Mouse (Mus musculus) hindbrain, embryonic 13.5 days (tissue): ENCODE measurements around the gene Clk2. TPM values are rescaled to one million over a fixed set of nuclear protein-coding genes. Genes with fewer than 3 reads are reported as not detected.

Experiments
- ATAC-seq: fragments of 200-750 bp; cut with Nextera tagmentation; 2 replicates; pipeline ENCODE4 v1.8.0; 2017; ENCODE audit warnings: moderate TSS enrichment; ENCODE audit not compliant: low FRiP score
- H3K27ac ChIP-seq: fragments of 300-500 bp; sonication (generic); 2 replicates; pipeline ENCODE4 v1.5.1; 2015; ENCODE audit warnings: inconsistent platforms, mild to moderate bottlenecking, moderate library complexity
- H3K27me3 ChIP-seq: fragments of 300-500 bp; sonication (generic); 2 replicates; pipeline ENCODE4 v1.6.1; 2015; ENCODE audit warnings: mild to moderate bottlenecking, inconsistent platforms
- H3K36me3 ChIP-seq: fragments of 300-500 bp; sonication (generic); 2 replicates; pipeline ENCODE4 v1.6.1; 2015; ENCODE audit warnings: mild to moderate bottlenecking, inconsistent platforms
- H3K4me1 ChIP-seq: fragments of 300-500 bp; sonication (generic); replicated peaks from 2 replicates; pipeline ENCODE4 v1.6.1; 2015; ENCODE audit warnings: inconsistent platforms
- H3K4me2 ChIP-seq: fragments of 300-500 bp; sonication (generic); 2 replicates; pipeline ENCODE4 v1.6.1; 2015; ENCODE audit warnings: inconsistent platforms, mild to moderate bottlenecking, moderate library complexity
- H3K4me3 ChIP-seq: fragments of 300-500 bp; sonication (generic); 2 replicates; pipeline ENCODE4 v1.5.1; 2015; ENCODE audit warnings: mild to moderate bottlenecking, inconsistent platforms
- H3K9ac ChIP-seq: fragments of 300-500 bp; sonication (generic); 2 replicates; pipeline ENCODE4 v1.6.1; 2015; ENCODE audit warnings: mild to moderate bottlenecking, inconsistent platforms
- H3K9me3 ChIP-seq: fragments of 300-500 bp; sonication (generic); 2 replicates; pipeline ENCODE4 v1.6.1; 2016; ENCODE audit warnings: inconsistent platforms
- WGBS: fragments of 180-500 bp; shearing (Covaris S2); methylation state at CpG from one replicate; pipeline ENCODE4 v1.1.7; 2015; 5-methylcytosine and 5-hydroxymethylcytosine counted together
- polyA plus RNA-seq: library from polyadenylated mRNA; unstranded; fragments of >200 nt; fragmentation: Nextera tagmentation; extraction: Ambion mirVana; gene quantifications from 2 replicates; pipeline ENCODE4 v1.2.1, GENCODE M21; 2015

Gene Clk2
- polyA plus RNA-seq, 1 experiment from 2014 or later: 24.5 TPM

DNA sequence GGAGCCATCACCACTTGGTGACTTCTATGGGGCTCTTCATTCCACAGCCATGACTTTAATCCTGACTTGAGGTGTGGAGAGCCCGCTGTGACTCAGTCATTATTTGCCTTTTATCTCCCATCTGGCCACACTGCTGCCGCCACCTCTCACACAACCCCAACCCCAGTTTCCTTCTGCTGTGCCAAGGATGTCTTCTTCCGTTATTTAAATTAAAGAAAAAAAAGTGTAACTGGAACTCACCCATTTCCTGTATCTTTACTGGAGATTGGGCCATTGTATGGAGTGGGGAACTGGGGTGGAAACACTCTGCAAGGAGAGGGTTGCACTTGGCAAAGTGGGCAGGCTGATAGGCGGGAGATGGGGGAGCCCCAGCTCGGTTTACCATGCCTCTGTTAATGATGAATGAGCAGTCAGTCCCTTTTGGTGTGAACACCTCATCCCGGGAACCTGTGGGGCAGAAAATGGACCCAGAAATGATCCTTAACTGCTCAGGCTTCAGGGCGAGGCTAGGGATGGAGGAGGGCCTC lies 18.0 kb downstream of the Clk2 start:
- 53% methylated on average over 7 of the region's 7 CpGs for WGBS
- H3K4me2 ChIP-seq: peak overlapping the region; percentile 95
- H3K9me3 ChIP-seq: no peaks in the 10 kb centered on the region
- ATAC-seq: peak; percentile 19; the same call in 1 of the 2 replicates
- peak overlapping the region; percentile 95 for H3K27ac ChIP-seq
- H3K4me1 ChIP-seq: peaks cover 58% of the 10 kb centered on the region
- peaks cover 42% of the 10 kb centered on the region for H3K36me3 ChIP-seq
- H3K27me3 ChIP-seq: 0 out of 2 replicates have a peak, but pooled peaks cover 6% of the 10 kb centered on the region
- H3K9ac ChIP-seq: peak overlapping the region; percentile 90
- H3K4me3 ChIP-seq: peak overlapping the region; percentile 65

DNA sequence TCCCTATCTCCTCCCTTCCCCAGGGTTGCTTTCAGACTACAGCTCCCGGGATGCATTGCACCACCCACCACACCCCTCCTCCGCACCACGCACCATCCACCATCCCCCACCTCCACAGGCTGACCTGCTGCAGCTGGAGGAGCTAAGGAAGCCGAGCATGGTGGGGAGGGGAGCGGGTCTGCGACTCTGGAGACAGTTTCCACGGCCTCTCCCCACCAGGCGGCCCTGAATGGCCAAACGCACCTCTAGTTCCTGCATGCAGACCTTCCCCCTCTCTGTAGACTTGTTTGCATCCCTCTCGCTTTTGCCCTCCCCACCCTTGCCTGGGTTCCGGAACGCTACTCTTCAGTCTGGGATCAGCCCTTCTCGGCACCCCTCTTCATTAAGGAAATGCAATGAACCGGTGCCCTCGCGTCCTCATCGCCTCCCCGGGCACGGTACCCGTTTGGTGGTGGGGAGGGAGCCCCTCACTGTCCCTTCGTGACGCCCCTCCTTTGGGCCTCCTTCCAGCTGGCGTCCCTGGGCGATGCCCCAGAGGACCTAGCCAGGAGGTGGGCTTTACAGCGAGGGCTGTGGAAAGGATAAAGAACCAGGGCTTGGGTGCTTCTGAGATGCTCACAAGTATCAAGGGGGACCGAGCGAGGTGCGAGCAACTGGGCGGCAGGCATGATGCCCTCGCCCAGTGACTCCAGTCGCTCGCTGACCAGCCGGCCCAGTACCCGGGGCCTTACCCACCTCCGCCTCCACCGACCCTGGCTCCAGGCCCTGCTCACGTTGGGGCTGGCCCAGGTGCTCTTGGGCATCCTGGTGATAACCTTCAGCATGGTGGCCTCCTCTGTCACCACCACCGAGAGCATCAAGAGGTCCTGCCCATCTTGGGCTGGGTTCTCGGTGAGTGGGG lies 18.7 kb downstream of the Clk2 start, which contains the start of gene Fam189b:
Fam189b (plus strand) TSS at position 86 of the 901 bp plus-strand sequence.
- Histone ChIP-seq H3K4me3 (peak within 1 kb of the TSS; percentile 65), H3K27ac (peak within 1 kb of the TSS; percentile 95), H3K4me2 (peak within 1 kb of the TSS; percentile 95), H3K4me1 (peaks cover 54% of the 10 kb centered on the region), H3K36me3 (peaks cover 49% of the 10 kb centered on the region), H3K9me3 (no peaks in the 10 kb centered on the region), H3K27me3 (0 out of 2 replicates have a peak, but pooled peaks cover 7% of the 10 kb centered on the region), H3K9ac (peak within 1 kb of the TSS; percentile 90)
- peak; percentile 93 for ATAC-seq
- 4% methylated on average over 39 of the region's 39 CpGs for WGBS

DNA sequence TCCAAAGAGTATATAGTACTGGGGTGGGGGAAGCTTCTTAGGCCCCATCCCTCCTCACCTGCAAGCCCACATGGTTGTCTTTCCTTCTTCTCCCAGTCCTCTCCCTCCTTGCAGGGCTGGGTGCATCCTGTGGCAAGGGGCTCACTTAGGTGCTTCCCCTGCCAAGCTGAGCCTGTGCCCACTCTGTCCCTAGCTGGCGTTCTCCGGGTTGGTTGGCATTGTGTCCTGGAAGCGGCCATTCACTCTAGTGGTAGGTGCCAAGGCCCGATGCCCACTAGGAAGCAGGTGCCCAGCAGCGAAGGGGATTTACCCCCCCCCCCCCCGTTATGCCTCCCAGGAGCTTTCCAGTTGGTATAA lies 19.3 kb downstream of the Clk2 start:
- Histone ChIP-seq H3K27ac (peak overlapping the region; percentile 95), H3K36me3 (peaks cover 53% of the 10 kb centered on the region), H3K4me1 (peaks cover 47% of the 10 kb centered on the region), H3K27me3 (0 out of 2 replicates have a peak, but pooled peaks cover 8% of the 10 kb centered on the region), H3K9ac (peak overlapping the region; percentile 90), H3K4me3 (peak overlapping the region; percentile 65), H3K9me3 (no peaks in the 10 kb centered on the region), H3K4me2 (peak overlapping the region; percentile 95)
- ATAC-seq: 0 out of 2 replicates have a peak, but pooled peaks have one; percentile 3
- 77% methylated on average over 6 of the region's 6 CpGs for WGBS

DNA sequence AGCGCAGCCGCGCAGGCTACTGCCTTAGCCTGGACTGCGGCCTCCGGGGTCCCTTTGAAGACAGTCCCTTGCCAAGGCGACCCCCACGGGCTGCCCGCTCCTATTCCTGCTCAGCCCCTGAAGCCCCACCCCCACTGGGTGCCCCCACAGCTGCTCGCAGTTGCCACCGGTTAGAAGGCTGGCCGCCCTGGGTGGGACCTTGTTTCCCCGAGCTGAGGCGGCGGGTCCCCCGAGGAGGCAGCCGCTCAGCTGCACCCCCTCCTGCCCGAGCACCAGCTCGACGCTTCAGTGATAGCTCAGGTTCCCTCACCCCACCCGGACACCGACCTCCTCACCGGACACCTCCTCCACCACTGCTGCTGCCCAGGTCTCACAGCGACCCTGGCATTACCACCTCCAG lies 22.6 kb downstream of the Clk2 start:
- Histone ChIP-seq H3K27ac (no peak overlapping the region), H3K4me1 (peaks cover 40% of the 10 kb centered on the region), H3K4me3 (no peak overlapping the region), H3K27me3 (0 out of 2 replicates have a peak, but pooled peaks cover 8% of the 10 kb centered on the region), H3K9ac (peak overlapping the region; percentile 39), H3K4me2 (no peak overlapping the region), H3K9me3 (no peaks in the 10 kb centered on the region), H3K36me3 (peaks cover 22% of the 10 kb centered on the region)
- WGBS: 32% methylated on average over 23 of the region's 23 CpGs
- no peak for ATAC-seq

DNA sequence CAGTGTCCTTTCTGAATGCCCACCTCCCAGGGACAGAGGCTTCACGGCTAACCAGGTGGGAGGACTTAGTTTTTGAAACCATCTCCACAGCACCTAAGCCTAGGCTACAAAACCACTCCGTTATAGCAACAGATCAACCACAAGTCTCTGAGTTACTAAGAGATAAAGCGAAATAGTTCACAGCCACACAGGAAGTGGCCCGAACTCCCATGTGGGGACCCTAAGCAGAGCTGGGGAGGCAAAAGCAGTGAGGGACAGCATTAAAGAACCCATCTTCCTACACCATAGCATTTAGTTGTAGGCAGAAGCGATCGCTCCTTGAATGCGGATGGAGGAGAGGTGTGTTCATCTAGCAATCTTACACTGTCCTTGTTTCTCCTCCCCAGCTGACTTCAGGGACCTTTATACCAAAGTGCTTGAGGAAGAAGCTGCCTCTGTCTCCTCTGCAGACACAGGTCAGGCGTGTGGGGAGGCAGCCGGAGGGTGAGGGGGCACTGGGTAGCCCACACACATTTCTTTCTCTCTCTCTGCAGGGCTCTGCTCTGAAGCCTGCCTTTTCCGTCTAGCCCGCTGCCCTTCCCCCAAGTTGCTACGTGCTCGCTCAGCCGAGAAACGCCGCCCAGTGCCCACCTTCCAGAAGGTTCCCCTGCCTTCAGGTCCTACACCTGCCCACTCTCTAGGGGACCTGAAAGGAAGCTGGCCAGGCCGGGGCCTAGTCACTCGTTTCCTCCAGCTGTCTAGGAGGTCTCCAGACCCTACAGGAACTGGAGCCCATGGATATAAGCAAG lies 23.3 kb downstream of the Clk2 start:
- H3K27me3 ChIP-seq: 0 out of 2 replicates have a peak, but pooled peaks cover 8% of the 10 kb centered on the region
- H3K4me2 ChIP-seq: no peak overlapping the region
- H3K36me3 ChIP-seq: peaks cover 19% of the 10 kb centered on the region
- H3K9ac ChIP-seq: no peak overlapping the region
- peaks cover 34% of the 10 kb centered on the region for H3K4me1 ChIP-seq
- H3K9me3 ChIP-seq: no peaks in the 10 kb centered on the region
- ATAC-seq: no peak
- H3K27ac ChIP-seq: no peak overlapping the region
- 65% methylated on average over 18 of the region's 18 CpGs for whole genome bisulfite sequencing
- no peak overlapping the region for H3K4me3 ChIP-seq

DNA sequence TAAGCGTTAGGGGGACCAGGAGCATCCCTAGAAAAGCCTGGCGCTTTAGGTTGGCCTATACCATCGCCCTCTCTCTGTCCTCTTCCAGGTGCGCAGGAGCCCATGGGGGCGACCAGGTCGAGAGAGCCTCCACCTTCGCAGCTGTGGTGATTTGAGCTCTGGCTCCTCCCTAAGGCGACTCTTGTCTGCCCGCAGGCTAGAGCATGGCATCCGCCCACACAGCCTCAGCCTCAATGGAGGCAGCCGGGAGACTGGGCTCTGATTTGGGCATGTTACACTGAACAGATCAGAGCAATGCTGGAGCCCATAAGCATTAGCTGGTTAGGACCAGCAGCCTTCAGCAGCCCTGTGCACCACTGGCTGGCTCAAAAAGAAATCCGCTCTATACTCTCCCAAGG lies 23.9 kb downstream of the Clk2 start:
- no peak overlapping the region for H3K4me2 ChIP-seq
- H3K27ac ChIP-seq: no peak overlapping the region
- no peak overlapping the region for H3K9ac ChIP-seq
- H3K4me1 ChIP-seq: peaks cover 30% of the 10 kb centered on the region
- peaks cover 19% of the 10 kb centered on the region for H3K36me3 ChIP-seq
- H3K27me3 ChIP-seq: 0 out of 2 replicates have a peak, but pooled peaks cover 8% of the 10 kb centered on the region
- ATAC-seq: no peak
- no peaks in the 10 kb centered on the region for H3K9me3 ChIP-seq
- no peak overlapping the region for H3K4me3 ChIP-seq
- 63% methylated on average over 12 of the region's 12 CpGs for WGBS

DNA sequence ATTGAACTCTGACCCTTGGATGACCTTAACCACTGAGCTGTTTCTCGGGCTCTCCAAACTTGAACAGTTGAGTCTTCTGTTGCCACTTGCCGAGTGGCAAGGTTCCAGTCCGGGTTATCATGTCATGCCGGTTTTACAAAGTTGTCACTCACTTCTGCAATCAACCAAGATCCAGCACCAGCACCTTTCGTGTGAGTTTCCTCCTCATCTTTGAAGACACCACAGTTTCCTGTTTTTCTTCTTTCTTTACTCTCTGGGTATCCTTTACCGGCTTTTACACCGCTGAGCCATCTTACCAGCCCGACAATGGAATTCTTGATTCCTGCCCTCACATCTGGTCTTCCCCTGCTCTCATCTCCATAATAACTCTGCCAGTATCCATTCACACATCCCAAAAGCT lies 25.8 kb downstream of the Clk2 start:
- Histone ChIP-seq H3K4me3 (no peak overlapping the region), H3K9me3 (no peaks in the 10 kb centered on the region), H3K4me2 (no peak overlapping the region), H3K36me3 (peaks cover 19% of the 10 kb centered on the region), H3K4me1 (peaks cover 12% of the 10 kb centered on the region), H3K27me3 (0 out of 2 replicates have a peak, but pooled peaks cover 8% of the 10 kb centered on the region), H3K27ac (no peak overlapping the region), H3K9ac (no peak overlapping the region)
- no peak for ATAC-seq
- 91% methylated on average over 8 of the region's 8 CpGs for WGBS

DNA sequence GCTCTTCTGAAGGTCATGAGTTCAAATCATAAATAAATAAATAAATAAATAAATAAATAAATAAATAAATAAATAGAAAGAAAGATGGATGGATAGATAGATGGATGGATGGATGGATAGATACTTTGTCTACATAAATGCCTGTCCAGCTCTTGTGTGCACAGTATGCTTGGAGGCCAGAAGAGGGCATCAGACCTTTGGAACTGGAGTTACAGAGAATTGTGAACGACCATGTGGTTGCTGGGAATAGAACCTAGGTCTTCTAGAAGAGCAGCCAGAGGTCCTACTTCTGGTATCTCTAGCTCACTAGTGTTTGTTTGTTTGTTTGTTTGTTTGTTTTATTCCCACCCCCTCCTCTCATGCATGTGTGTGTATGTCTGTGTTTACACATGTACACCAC lies 28.8 kb downstream of the Clk2 start:
- peaks cover 6% of the 10 kb centered on the region for H3K36me3 ChIP-seq
- H3K9me3 ChIP-seq: no peaks in the 10 kb centered on the region
- H3K4me2 ChIP-seq: no peak overlapping the region
- no peak overlapping the region for H3K9ac ChIP-seq
- H3K27ac ChIP-seq: no peak overlapping the region
- 0 out of 2 replicates have a peak, but pooled peaks cover under 1% of the 10 kb centered on the region for H3K27me3 ChIP-seq
- no peak for ATAC-seq
- WGBS: 78% methylated on average over 1 of the region's 1 CpGs
- H3K4me3 ChIP-seq: no peak overlapping the region
- peaks cover 15% of the 10 kb centered on the region for H3K4me1 ChIP-seq

DNA sequence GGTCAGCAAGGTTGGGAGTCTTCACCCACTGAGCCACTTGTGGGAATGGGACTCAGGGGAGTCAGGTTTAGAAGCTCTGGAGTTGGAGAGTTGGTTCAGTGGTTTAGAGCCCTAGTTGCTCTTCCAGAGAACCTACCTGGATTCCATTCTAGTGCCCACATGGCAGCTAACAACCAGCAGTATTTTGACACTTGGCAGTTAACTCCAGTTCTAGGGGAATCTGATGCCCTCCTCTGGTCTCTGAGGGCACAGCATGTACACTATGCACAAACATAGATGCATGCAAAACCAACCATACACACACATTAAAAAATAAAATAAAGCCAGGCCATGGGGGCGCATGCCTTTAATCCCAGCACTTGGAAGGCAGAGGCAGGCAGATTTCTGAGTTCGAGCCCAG lies 29.3 kb downstream of the Clk2 start:
- no peak for ATAC-seq
- Histone ChIP-seq H3K36me3 (peaks cover 1% of the 10 kb centered on the region), H3K27me3 (no peaks in the 10 kb centered on the region), H3K4me3 (no peak overlapping the region), H3K27ac (no peak overlapping the region), H3K4me1 (peaks cover 15% of the 10 kb centered on the region), H3K4me2 (no peak overlapping the region), H3K9ac (no peak overlapping the region), H3K9me3 (no peaks in the 10 kb centered on the region)
- 91% methylated on average over 2 of the region's 2 CpGs for WGBS

DNA sequence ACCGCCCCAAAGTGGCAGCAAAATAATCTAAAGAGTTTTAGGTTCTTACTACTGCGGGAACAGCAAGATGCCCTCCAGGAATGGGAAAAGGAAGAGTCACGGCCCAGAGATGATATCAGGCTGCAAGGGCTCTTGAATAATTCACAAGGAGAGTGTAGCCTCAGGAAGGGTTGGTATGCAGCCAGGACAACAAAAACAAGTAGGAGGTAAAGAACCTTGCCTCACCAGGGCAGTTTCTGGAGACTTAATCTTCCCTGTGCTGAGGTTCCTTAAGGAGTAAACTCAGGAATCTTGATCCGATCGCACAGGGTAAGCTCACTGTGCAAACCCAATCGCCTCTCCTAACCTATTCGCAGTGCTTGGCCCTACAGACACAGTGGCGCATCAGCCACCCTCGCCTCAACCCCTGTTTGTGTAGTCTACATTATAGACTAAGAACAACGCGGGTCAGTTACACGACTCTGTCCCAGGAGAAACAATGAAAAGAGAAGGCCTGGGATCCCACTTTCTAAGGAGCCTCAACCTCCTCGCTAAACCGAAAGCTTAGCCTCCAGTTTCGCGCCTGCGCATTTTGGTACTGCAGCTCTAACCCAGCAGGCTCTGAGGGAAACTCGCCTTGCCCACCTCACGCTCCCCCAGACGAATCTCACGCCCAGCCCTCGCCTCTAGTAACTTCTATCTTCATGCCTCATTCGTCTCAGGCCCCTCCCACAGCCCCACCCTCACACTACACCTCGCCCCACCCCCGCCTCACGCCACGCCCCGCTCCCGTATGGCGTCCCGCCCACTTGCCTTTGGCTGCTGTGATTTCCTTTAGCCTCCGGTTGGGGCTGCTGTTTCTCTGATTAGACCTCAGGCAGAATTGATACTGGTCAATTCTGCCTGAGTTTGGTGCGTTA lies 31.6 kb downstream of the Clk2 start:
- peak; percentile 95 for ATAC-seq
- H3K4me3 ChIP-seq: peak overlapping the region; percentile 39
- peaks cover 15% of the 10 kb centered on the region for H3K4me1 ChIP-seq
- H3K9me3 ChIP-seq: no peaks in the 10 kb centered on the region
- peak overlapping the region; percentile 60 for H3K4me2 ChIP-seq
- H3K9ac ChIP-seq: peak overlapping the region; percentile 70
- H3K27ac ChIP-seq: peak overlapping the region; percentile 79
- H3K36me3 ChIP-seq: no peaks in the 10 kb centered on the region
- WGBS: 9% methylated on average over 33 of the region's 33 CpGs
- no peaks in the 10 kb centered on the region for H3K27me3 ChIP-seq

DNA sequence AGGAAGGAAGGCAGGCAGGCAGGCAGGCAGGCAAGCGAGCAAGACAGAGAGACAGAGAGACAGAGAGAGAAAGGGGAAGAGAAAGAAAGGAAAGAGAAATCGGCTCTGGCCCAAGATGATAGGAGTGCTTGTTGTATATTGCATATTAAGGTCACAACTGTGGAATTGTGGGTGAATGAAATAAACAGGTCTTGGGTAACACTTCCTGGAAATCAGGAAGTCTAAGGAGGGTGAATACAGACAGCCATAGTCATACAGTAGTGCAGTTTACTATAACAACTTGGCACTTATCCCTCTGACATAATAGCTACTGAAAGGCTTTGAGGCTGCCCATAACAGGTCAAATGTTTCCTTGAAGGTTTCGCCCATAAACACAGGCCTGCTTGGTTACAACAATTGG lies 35.2 kb downstream of the Clk2 start:
- Histone ChIP-seq H3K9ac (no peak overlapping the region), H3K4me1 (peaks cover 20% of the 10 kb centered on the region), H3K9me3 (no peaks in the 10 kb centered on the region), H3K4me3 (no peak overlapping the region), H3K27ac (no peak overlapping the region), H3K27me3 (no peaks in the 10 kb centered on the region), H3K4me2 (no peak overlapping the region), H3K36me3 (peaks cover 10% of the 10 kb centered on the region)
- no peak for ATAC-seq
- 89% methylated on average over 3 of the region's 3 CpGs for WGBS
